Mouse (Mus musculus) heart, postnatal 0 days (tissue): ENCODE results near the gene Tob1.

Experiments used
- CTCF ChIP-seq: IDR thresholded peaks from 2 replicates; pipeline ENCODE4 v1.5.1; 2016; ENCODE audit warnings: antibody characterized with exemption, control low read depth, low read depth
- EP300 ChIP-seq: IDR thresholded peaks from 2 replicates; pipeline ENCODE4 v1.6.1; 2016; ENCODE audit warnings: antibody characterized with exemption, low read depth

- TF ChIP-seq CTCF (no peak), EP300 (no peak)
Observed at GRCm38 (mm10) chr11:94173726-94174146, 37.5 kb upstream of the Tob1 start.
